Mouse (Mus musculus): ENCODE results near the gene Nhlrc2.
"Not testable (repeated sequence)": the region's sequence is repeated elsewhere in the genome, so short reads cannot be mapped to it uniquely, and the experiment has no call there.

The Nhlrc2 gene

DNA sequence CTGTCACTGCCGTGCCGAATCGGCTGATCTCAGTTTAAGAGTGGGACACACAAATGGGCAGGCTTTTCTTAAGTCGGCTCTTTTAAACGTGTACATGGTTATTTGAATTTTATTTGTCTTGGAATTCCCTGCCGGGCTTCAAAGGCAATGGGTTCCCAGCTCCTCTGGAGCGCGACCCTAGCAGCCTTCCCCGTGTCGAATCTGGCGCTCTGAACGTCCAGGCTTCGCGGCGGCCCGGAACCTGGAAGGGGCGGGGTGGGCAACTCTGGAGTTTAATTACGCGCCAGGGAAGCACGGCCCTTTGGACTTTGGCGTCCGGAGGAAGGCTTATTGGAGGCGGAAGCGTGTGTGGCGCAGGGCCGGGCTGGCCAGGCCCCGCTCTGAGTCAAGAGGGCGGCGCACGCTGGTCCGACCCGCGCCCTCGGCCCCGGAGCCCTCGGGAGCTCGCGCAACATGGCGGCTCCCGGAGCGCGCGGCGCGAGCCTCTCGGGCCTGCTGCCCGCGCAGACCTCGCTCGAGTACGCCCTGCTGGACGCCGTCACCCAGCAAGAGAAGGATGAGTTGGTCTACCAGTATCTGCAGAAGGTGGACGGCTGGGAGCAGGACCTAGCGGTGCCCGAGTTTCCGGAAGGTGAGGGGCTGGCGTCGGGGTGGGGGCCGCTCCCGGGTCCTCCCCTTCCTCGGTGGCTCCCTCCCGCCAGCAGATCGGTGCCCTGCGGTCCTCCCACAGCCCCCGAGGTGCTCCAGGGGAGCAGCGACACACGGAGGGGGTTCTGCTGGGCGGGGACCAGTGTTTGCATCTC is at the start of gene Nhlrc2:
Gene Nhlrc2 (plus strand): TSS at position 32 of the 803 bp plus-strand sequence.
- DNase-seq (ENCODE audit: low spot score in 2 of 2): peak; percentile 86

DNA sequence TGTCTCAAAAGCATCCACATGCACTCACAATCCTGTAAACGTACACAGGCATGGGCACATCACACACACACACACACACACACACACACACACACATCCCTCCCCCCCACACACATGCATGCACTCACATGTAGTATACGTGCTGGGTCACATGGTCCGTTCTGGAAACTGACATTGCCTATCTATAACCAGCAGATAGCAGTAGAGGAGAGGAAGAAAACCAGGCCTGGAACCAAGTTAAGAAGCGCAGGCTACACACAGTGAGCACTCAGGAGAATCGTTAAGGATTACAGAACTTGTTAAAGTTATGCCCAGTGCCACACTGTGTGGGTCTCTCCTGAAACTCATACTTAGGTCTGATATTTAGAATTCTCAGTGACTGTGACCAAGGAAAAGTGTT is 45.0 kb upstream of the Nhlrc2 start:
- DNase-seq (ENCODE audit: low spot score in 2 of 2): not testable (repeated sequence)

DNA sequence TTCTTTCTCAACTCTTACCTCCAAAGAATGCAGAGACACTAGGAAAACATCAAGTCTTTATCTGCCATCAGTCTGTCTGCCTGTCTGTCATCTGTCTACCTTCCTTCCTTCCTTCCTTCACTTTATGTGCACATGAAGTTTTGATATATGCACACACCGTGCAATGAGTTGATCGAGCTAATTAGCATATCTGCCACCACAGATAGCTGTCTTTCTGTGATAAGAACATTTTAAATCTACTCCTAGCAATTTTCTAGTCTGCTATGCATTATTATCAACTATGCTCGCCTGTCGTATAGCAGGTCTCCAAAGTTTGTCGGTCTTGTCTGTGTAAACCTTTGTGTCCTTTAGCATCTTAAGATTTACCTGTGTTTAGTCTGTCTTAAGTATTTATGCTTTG is 44.5 kb upstream of the Nhlrc2 start:
- DNase-seq (ENCODE audit: low spot score in 2 of 2): not testable (repeated sequence)

DNA sequence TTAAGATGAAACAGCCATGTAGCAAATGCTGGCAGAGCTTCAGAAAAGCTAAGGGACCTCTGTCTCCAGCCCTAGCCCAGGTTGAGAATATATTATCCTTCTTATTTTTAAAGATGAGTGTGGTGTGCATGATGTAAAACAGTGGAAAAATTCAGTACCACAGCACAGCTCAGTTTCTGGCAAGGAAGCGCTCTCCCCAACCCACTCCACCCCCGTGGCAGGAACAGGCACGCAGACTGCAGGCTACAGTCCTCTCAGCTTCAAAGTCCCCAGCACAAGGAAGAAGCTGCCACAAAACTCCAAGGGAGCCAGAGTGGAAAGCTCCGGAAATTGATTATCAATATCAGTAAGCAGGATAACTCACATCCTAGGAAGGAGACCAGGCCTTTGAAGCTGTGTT is 36.9 kb upstream of the Nhlrc2 start:
- not testable (repeated sequence) for DNase-seq (ENCODE audit: low spot score in 2 of 2)

DNA sequence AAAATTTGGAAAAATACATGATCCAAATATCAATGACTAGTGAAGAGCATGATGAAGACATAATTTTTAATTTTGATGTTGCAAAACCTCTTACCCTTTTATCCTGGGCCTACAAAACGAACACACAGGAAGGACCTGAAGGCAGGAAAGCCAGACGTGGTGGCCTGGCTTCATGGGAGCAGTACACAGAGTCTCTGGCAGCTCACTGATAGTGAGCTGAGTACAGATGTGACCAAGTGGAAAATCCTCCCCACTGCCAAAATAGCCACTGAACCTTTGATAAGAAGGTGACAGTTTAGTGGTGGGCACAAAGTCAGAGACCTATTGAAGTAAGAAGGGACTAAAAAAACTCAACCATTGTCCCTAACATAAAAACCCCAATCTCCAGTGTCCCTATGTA is 34.5 kb upstream of the Nhlrc2 start:
- not testable (repeated sequence) for DNase-seq (ENCODE audit: low spot score in 2 of 2)

DNA sequence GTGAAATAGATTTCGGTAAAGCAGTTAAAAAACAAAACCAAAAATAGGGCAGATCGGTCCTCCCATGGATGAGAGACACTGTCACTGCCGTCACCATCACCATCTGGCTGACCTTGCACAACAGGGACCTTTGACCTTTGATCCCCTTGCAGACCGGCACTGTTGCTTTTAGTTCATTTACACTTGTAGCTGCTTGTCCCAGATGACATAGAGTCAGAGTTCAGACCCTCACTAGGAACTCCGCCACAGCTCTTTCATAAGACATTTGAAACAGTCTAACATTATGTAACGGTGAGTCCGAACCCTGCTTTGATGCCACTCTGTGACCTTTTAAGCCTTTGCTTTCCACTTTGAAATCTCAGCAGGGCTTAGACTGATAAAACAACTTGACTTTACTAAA is 28.7 kb upstream of the Nhlrc2 start:
- not testable (repeated sequence) for DNase-seq (ENCODE audit: low spot score in 2 of 2)

DNA sequence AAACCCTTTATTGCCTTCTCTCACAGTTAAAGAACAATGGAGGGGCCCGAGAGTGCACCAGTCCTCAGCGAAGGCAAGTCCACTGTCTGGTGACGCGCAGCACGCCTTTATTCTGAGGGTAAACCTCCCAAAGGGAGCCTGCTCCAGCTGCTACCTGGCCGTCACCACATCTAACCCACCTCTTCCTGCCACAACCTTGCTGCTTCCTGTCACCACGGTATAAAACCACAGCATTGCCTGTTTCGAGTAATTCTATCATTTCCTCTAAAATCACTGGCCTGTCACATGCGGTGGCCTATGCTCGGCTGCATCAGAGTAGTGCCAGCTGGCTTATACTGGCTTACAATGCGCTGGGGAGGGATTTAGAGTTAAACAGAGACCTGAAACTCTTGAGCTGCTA is 17.5 kb upstream of the Nhlrc2 start:
- DNase-seq (ENCODE audit: low spot score in 2 of 2): not testable (repeated sequence)

DNA sequence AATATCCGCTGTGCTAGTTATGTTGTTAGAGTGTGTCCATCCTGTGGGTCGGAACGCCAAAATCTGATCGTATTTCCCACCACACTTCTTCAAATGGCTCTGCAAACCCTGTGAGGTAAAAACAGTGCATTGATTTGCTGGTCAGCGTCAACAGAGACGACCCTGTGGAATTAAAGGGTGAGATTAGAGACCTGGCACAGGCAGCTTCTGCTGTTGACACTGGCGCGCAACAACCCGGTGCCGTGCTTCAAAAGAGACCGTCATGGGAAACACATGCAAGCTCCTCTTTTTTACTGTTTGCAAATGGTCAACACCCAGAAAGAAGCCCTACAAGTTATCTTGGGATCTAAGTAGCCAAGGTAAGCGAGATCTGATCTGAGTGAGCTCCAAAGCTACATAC is 16.8 kb upstream of the Nhlrc2 start:
- DNase-seq (ENCODE audit: low spot score in 2 of 2): no peak

DNA sequence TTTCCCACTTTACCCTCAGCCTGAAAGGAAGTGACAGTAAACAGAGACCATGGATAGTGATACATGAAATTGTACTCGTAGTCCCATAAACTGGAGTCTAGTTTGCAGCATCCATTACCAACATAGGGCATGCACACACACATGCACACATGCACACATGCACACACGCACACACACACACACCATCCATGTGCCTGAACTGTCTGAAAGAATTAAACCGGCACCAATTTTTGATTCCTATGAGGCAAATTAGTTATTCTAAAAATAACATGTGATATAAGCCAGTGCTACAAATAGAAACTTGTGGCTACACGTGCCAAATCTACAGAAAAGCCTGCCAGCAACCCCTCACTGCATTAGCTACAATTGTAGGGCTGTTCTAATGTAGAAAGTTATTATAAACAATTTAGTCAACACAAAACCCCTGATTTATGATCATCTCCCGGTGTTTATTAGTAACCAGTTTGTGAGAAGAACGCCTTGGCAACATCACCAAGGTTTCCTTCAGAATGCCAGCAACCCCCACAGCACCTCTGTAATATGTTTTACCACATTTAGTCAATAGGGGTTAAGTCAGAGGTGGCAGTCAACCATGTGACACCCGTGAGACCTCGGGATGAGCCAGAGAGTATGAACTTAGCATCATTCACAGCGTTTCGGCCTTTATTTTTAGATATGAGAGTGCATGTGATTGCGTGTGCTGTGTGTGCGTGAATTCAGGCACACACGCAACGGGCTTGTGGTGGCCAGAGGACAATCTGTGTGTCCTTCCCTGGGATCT is 14.6 kb upstream of the Nhlrc2 start:
- DNase-seq (ENCODE audit: low spot score in 2 of 2): no peak

DNA sequence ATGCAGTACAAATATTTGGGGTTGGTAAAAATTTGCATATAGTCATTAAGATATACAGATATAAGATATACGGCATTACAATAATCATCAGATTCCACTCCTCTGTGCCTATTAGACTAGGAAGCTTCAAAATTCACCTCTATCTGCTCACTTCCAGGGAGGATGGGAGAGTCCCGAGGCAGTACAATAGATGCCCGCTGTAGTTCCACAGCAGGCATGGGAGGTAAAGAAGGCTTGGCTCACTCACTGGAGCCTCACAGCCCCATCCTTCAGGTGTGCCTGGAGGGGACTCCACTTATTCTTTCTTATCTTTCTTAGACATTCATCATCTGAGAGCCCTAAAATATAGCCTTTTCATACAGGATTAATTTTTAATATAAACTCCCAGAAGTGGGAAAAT is 13.7 kb upstream of the Nhlrc2 start:
- DNase-seq (ENCODE audit: low spot score in 2 of 2): no peak

DNA sequence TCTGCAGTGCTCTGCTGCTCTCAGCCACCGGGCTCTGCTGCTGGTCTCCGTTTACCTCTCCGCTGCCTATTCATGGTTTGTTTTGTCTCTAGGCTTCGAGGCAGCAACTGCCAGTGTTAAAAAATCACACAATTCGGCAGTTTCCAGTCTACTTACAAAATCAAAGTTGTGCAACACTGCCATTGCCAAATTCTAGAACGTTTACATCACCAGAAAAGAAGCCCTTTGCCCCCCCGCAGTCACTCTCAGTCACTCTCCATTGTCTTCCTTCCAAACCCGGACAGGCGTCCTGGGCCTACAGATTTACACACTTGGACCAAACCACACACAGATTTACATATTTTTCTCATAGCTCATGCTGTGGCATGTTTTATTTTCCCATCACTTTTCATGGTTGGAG is 13.0 kb upstream of the Nhlrc2 start:
- no peak for DNase-seq (ENCODE audit: low spot score in 2 of 2)

DNA sequence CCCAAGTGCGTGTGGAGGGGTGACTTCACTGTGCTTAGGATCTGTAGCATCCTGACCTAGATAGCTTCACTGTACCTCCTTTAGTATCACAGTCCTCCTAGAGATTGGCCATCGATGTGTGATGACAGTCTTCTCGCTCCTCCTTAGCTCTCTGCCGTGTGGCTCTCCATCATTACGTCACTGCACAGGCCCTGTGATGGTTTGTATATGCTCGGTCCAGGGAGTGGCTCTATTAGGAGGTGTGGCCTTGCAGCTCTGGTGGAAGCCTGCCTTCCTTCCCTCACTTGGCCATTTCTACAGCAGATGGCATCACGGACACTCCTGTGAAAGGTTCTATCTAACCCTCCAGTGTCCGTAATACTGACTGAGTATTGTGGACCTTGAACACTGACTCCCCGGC is 12.3 kb upstream of the Nhlrc2 start:
- DNase-seq (ENCODE audit: low spot score in 2 of 2): no peak

DNA sequence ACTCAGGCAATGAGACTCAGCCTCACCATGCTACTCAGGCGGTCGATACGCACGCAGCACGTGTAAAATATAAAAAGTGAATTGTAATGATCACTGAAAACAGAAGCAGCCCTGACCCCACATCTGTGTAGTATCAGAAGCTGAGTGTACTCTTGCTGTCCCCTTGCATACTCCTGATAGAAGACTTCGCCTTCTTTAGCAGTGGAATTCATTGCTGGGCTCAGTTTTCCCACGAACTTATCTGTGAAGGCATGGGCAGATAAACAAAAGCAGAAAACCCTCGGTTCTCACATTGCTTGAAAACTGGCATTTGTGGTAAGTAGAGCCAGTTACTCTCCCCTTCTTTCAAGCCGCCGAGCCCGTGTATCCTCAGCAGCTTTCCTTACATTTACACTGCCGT is 4.7 kb upstream of the Nhlrc2 start:
- no peak for DNase-seq (ENCODE audit: low spot score in 2 of 2)

DNA sequence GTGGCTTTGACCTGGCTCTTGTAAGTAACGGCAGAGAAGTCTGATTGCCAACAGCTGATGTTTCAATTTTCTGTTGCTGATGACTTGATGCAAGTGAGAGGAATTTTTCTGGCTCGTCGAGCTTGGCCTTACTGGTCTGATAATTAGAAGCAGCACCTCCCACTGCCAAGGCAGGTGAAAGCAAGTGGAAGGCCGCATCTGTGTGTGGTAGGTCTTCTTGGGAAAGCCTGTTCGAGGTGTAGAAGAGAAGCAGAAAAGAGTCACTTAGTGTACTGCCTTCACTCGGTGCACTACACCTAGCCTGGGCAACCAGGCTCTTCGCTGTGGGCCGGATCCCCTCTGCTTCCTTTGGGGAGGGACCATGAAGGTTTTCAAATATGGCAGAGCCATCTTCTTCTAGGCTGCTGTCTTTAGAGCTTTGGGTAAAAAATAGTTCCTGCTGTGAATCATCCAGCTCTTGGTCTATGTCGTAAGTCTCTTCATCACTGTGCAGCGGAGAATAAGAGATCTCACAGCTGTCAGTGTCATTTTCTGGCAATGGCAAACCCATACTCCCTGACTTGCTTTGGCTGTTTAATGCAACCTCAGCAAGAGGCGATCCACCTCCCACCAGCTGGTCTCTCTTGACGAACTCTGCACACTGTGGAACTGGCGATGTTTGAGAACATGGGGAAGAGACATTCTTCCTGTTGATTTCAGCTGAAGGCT is 3.2 kb upstream of the Nhlrc2 start:
- no peak for DNase-seq (ENCODE audit: low spot score in 2 of 2)

DNA sequence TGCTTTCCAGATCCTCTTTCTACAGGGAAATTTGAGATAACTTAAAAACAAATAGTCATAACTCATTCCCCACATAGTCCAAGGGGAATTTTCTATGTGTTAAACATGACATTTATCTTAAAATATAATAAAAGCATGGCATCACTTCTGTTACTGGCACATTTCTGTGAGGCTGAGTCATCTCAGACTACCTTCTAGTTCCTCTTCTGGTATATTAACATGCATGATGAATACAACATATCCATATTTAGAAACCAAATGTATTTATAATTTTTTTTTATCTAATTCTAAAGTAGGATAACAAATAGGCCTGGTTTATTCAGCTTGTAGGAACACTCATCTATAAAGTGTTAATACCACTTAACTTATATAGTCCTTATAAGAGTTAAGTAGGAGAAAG is 2.0 kb upstream of the Nhlrc2 start:
- DNase-seq (ENCODE audit: low spot score in 2 of 2): no peak

DNA sequence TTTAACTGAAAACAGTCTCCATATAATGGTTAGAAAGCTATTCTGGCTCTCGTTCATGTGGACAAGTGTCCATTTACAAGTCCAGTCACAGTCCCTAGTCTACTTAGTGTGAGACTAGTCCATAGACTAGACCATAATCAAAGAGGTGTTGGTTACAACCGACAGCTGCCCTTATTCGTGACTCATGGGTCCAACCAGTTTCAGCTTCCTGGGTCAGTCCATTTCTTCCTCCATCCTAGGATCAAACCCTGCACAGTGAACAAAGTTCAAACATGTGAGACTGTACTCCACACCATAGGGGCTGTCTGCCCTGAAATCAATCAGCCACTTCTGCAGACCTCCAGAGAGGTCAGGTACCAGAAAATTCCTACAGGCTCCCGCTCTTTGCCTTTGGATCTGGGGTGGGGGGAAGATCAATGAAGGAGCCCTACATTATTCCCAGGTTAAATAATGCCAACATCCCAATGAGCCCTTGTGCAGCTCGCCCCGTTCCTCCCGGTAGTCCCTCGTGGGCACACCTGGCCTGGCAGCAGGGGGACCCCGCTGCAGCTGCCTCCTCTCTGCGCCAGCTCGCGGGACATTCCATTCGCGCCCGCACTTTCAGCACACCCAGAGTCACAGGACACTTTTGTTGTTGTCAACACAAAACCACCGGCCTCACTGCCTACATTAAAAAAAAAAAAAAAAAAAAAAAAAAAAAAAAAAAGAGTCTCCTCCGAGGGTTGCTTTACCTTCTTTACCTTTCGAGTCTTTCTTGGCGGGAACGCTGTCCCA is 418 bp upstream of the Nhlrc2 start, which contains the start of gene Dclre1a:
Gene Dclre1a (minus strand): TSS at position 767 of the 774 bp plus-strand sequence.
- DNase-seq (ENCODE audit: low spot score in 2 of 2): peak; percentile 48 to 55

DNA sequence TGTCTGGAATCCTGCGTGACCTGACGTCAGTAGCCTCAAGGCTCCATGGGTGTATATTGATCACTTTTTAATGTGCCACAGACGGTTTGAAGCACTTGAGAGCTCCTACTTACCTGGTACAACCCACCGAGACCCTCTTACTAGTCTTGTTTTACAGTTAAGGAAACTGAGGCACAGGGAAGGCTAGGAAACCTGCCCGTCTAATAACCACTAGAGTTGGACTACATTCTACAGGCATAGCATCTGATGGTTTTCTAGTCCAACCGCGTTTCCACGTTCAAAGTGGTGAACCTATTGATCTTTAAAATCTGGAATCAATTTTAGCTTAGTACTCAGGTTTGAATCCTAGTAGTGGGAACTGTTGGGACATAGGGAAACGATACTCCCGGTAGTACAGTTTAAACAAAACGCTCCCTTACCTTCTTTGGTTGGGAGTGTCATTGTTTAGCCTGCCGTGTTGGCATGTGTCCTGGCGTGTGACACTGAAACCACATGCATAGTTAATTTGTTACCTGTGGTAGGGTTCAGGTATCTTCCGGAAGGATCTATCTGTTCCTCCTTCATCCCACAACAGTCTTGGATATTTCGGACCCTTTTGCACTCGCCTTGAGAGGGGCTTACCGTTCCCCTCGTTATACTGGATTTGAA is 1.1 kb downstream of the Nhlrc2 start:
- no peak for DNase-seq (ENCODE audit: low spot score in 2 of 2)

DNA sequence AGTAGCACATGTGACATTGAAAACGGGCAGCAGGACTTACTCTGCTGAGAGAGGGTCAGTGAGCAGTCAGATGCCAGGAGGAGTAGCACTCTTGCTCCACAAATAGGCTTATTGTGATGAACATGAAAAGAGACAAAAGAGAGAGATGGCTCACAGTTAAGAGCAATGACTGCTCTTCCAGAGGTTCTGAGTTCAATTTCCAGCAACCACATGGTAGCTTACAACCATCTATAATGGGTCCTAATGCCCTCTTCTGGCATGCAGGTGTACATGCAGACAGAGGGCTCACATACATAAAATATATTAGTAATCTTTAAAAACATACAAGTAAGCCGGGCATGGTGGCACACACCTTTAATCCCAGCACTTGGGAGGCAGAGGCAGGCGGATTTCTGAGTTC is 5.1 kb downstream of the Nhlrc2 start:
- no peak for DNase-seq (ENCODE audit: low spot score in 2 of 2)

DNA sequence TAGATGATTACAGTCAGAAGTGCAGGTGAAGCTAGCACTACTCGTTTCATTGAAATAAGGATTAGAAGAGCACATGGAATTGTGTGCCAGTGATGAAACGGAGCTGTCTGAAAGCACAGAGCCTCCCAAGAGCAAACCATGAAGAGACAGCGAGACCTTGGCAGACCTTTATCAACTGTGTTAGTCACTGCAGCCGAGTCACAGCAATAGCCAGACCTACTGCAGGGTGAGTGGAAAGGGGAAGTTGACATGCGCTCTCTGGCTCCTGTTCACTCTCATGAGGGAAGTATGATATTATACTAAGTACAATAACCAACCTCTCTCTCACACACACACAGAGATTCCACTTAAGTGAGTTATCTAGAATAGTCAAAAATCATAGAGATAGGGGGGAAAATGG is 7.9 kb downstream of the Nhlrc2 start:
- no peak for DNase-seq (ENCODE audit: low spot score in 2 of 2)

DNA sequence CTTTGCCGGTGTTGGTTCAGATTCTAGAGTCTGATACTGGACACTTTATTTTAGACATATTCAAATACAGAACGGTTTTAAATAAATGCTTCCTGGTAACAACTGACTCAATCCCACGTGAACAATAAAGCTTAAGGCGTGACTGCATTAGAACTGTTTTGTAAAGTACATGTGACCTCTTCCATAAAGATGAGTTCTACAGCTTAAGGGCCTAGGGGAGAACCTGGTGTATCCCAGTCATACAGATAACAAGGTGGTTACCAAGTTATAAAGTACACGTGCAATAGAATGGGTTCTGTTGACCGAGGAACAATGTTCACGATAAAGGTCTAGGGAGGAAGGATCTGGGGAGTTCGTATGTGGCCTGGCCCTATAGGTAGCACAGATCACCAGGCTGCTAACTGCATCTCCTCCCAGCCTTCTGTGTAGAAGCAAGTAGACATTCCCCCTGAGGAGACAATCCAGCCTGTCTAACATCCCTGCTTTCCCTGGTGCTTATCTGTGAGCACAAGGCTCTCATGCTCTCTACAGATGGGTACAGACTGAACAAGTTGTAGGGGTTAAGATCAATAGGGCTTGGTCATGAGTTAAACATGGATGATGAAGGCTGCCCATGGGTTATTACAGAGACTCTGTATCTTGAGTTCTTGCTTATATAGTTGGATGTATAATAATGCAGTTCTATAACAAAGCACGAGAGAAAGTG is 14.5 kb downstream of the Nhlrc2 start:
- DNase-seq (ENCODE audit: low spot score in 2 of 2): no peak

Measured in urinary bladder, adult 18-20 months (tissue).